Mouse (Mus musculus) embryonic fibroblast, embryonic 13.5 days (primary cell): ENCODE data around the gene Gnat1. TPM values are rescaled to one million over a fixed set of nuclear protein-coding genes. Genes with fewer than 3 reads are reported as not detected.

Experiments
- H3K27ac ChIP-seq: 2 replicates; pipeline ENCODE4 v1.5.1; 2012; ENCODE audit warnings: low read length, control low read depth, inconsistent platforms; ENCODE audit not compliant: insufficient read depth
- H3K4me1 ChIP-seq: 2 replicates; pipeline ENCODE4 v1.6.1; 2011; ENCODE audit warnings: low read length; ENCODE audit not compliant: control insufficient read depth, insufficient read depth
- H3K4me3 ChIP-seq: 2 replicates; pipeline ENCODE4 v1.5.1; 2011; ENCODE audit warnings: mild to moderate bottlenecking, control low read depth, low read length; ENCODE audit not compliant: insufficient read depth
- CTCF ChIP-seq: IDR thresholded peaks from 2 replicates; pipeline ENCODE4 v1.5.1; 2011; ENCODE audit warnings: mild to moderate bottlenecking, control low read depth, low read length, moderate library complexity, borderline replicate concordance; ENCODE audit not compliant: insufficient read depth
- POLR2A ChIP-seq: IDR thresholded peaks from 2 replicates; pipeline ENCODE4 v1.6.1; 2011; ENCODE audit warnings: low read depth, mild to moderate bottlenecking, control low read depth, low read length, moderate library complexity
- polyA plus RNA-seq: library from polyadenylated mRNA; stranded (reverse); fragments of >200 nt; gene quantifications from 2 replicates; pipeline ENCODE4 v1.2.4, GENCODE M21; 2011; ENCODE audit warnings: low read depth; ENCODE audit not compliant: missing spikeins, insufficient read length

Gene Gnat1
- polyA plus RNA-seq, 1 experiment, result not detected

- no peak overlapping the region for H3K4me3 ChIP-seq
- peaks cover 37% of the 10 kb centered on the region for H3K4me1 ChIP-seq
- peak overlapping the region; percentile 91 for H3K27ac ChIP-seq
- TF ChIP-seq POLR2A (peak; percentile 37; the same call in 1 of the 2 replicates), CTCF (no peak)
Measured at GRCm38 (mm10) chr9:107701594-107701993, 22.1 kb upstream of the Gnat1 start.

GRCm38 (mm10) chr9:107700114-107700571, 20.6 kb upstream of the Gnat1 start:
- peak overlapping the region; percentile 91 for H3K27ac ChIP-seq
- H3K4me1 ChIP-seq, result peaks cover 37% of the 10 kb centered on the region
- no peak for TF ChIP-seq CTCF
- no peak for TF ChIP-seq POLR2A
- no peak overlapping the region for H3K4me3 ChIP-seq

- Histone ChIP-seq H3K4me1 (peaks cover 37% of the 10 kb centered on the region), H3K4me3 (no peak overlapping the region), H3K27ac (peak overlapping the region; percentile 91)
- TF ChIP-seq POLR2A (no peak), CTCF (no peak)
Measured at GRCm38 (mm10) chr9:107699376-107699980, 20.0 kb upstream of the Gnat1 start.

- TF ChIP-seq POLR2A (no peak), CTCF (no peak)
- no peak overlapping the region for H3K4me3 ChIP-seq
Measured at GRCm38 (mm10) chr9:107698611-107699190, 19.2 kb upstream of the Gnat1 start.

GRCm38 (mm10) chr9:107697811-107698521, 18.5 kb upstream of the Gnat1 start:
- peaks cover 29% of the 10 kb centered on the region for H3K4me1 ChIP-seq
- no peak overlapping the region for H3K4me3 ChIP-seq
- TF ChIP-seq POLR2A (no peak), CTCF (no peak)
- H3K27ac ChIP-seq, result no peak overlapping the region

More at GRCm38 (mm10) chr9:107698611-107699190, 19.2 kb upstream of the Gnat1 start:
- H3K27ac ChIP-seq, result peak overlapping the region; percentile 21
- H3K4me1 ChIP-seq, result peaks cover 33% of the 10 kb centered on the region

- peaks cover 23% of the 10 kb centered on the region for H3K4me1 ChIP-seq
- no peak overlapping the region for H3K27ac ChIP-seq
- TF ChIP-seq POLR2A, result no peak
- TF ChIP-seq CTCF, result no peak
- H3K4me3 ChIP-seq, result no peak overlapping the region
Measured at GRCm38 (mm10) chr9:107696845-107697610, 17.5 kb upstream of the Gnat1 start.

GRCm38 (mm10) chr9:107696106-107696479, 16.6 kb upstream of the Gnat1 start:
- H3K4me1 ChIP-seq, result peaks cover 20% of the 10 kb centered on the region

GRCm38 (mm10) chr9:107695441-107696105, 16.1 kb upstream of the Gnat1 start:
- TF ChIP-seq POLR2A (no peak), CTCF (no peak)
- H3K27ac ChIP-seq, result no peak overlapping the region
- no peak overlapping the region for H3K4me3 ChIP-seq
- H3K4me1 ChIP-seq, result peaks cover 16% of the 10 kb centered on the region

More at GRCm38 (mm10) chr9:107696106-107696479, 16.6 kb upstream of the Gnat1 start:
- Histone ChIP-seq H3K27ac (no peak overlapping the region), H3K4me3 (no peak overlapping the region)
- no peak for TF ChIP-seq POLR2A
- TF ChIP-seq CTCF, result no peak

GRCm38 (mm10) chr9:107694627-107695026, 15.1 kb upstream of the Gnat1 start:
- H3K4me1 ChIP-seq, result peaks cover 11% of the 10 kb centered on the region
- TF ChIP-seq CTCF, result no peak
- TF ChIP-seq POLR2A, result no peak
- H3K27ac ChIP-seq, result no peak overlapping the region
- no peak overlapping the region for H3K4me3 ChIP-seq
